Comparison of ENCODE assay signal across 31 mouse cellular contexts in genomic region chr11:118371876-118372275, GRCm38 (mm10). TPM values are rescaled to one million over a fixed set of nuclear protein-coding genes. Genes with fewer than 3 reads are reported as not detected.
DNase-seq lines count a peak whose midpoint lies in the region; ATAC-seq and TF ChIP-seq lines count a peak whose summit lies in the region.
"Had no signal": no experiment of that assay in that cellular context is flagged by ENCODE, and none has a peak within 500 bp of the region (broad histone marks: within the 10 kb centered on the region; RNA-seq: fewer than 3 reads in every experiment).

No protein-coding gene starts in this region.

- intact Hi-C loops in gastrocnemius, adult 2 months (cut with DNase I): loop anchor here (10.0 kb wide), 1 partner anchor 287 kb away; no protein-coding TSS in a partner anchor

- H3K36me3 ChIP-seq in limb, embryonic 12.5 days: no peaks in the 10 kb centered on the region
- H3K36me3 ChIP-seq in limb, embryonic 10.5 days: no peaks in the 10 kb centered on the region
- H3K36me3 ChIP-seq: embryonic facial prominence, embryonic 13.5 days; hindbrain, embryonic 13.5 days; liver, embryonic 15.5 days; midbrain, embryonic 13.5 days; neural tube, embryonic 13.5 days had no signal

- TF ChIP-seq CTCF in gastrocnemius, adult 2 months (IDR thresholded peaks at IDR 0.05): no peak

- no peaks in the 10 kb centered on the region for H3K9me3 ChIP-seq in limb, embryonic 12.5 days
- no peaks in the 10 kb centered on the region for H3K9me3 ChIP-seq in limb, embryonic 10.5 days (replicated peaks)
- H3K9me3 ChIP-seq: embryonic facial prominence, embryonic 13.5 days; hindbrain, embryonic 13.5 days; liver, embryonic 15.5 days; midbrain, embryonic 13.5 days; neural tube, embryonic 13.5 days had no signal

- no peaks in the 10 kb centered on the region for H3K27me3 ChIP-seq in limb, embryonic 12.5 days
- H3K27me3 ChIP-seq in limb, embryonic 10.5 days (ENCODE audit: low read depth, poor library complexity, severe bottlenecking): no peaks in the 10 kb centered on the region
- H3K27me3 ChIP-seq: embryonic facial prominence, embryonic 13.5 days; hindbrain, embryonic 13.5 days; liver, embryonic 15.5 days; midbrain, embryonic 13.5 days; neural tube, embryonic 13.5 days had no signal

- ATAC-seq in limb, embryonic 12.5 days (ENCODE audit: insufficient number of reproducible peaks, insufficient read depth, low FRiP score, low TSS enrichment, low read depth): no peak
- ATAC-seq in inflammation-experienced regulatory T-cells, adult 6 months: no peak
- ATAC-seq: forebrain, postnatal 0 days; intestine, postnatal 0 days; midbrain, embryonic 13.5 days had no signal

- peaks cover 21% of the 10 kb centered on the region for H3K4me1 ChIP-seq in limb, embryonic 12.5 days (replicated peaks)
- H3K4me1 ChIP-seq in limb, embryonic 10.5 days: peaks cover 44% of the 10 kb centered on the region
- H3K4me1 ChIP-seq: liver, embryonic 15.5 days had no signal

- 77% methylated on average over 7 of the region's 7 CpGs for WGBS in limb, embryonic 12.5 days
- WGBS in limb, embryonic 10.5 days: 93% methylated on average over 7 of the region's 7 CpGs

- no peak overlapping the region for H3K4me3 ChIP-seq in gastrocnemius, adult 2 months
- no peak overlapping the region for H3K4me3 ChIP-seq in limb, embryonic 12.5 days (replicated peaks)
- H3K4me3 ChIP-seq in limb, embryonic 10.5 days: no peak overlapping the region
- H3K4me3 ChIP-seq: embryonic facial prominence, embryonic 13.5 days; erythroblast, embryonic 14.5 days; hindbrain, embryonic 13.5 days; left cerebral cortex, adult 2 months; liver, embryonic 15.5 days; midbrain, embryonic 13.5 days; neural tube, embryonic 13.5 days had no signal

- DNase-seq in gastrocnemius, adult 2 months: peak; percentile 24
- DNase-seq in gastrocnemius, postnatal 4 days (ENCODE audit: low spot score in 2 of 2): no peak
- no peak for DNase-seq in limb, embryonic 10.5 days (ENCODE audit: low spot score)
- DNase-seq in urinary bladder, adult 2 months (ENCODE audit: low spot score): peak; percentile 16
- DNase-seq in urinary bladder, postnatal 10 days (ENCODE audit: low spot score): no peak
- DNase-seq in adrenal gland, postnatal 36 days: no peak
- DNase-seq: adrenal gland, adult 8-10 months; cerebellum, adult 8-10 months; cerebellum, postnatal 25 days; forebrain, postnatal 0 days; heart, postnatal 36 days; kidney, adult 9 months; lung, embryonic 14.5 days; lung, postnatal 36 days; right cerebral cortex, postnatal 4 days; thymus, postnatal 14 days had no signal

- no peak overlapping the region for H3K4me2 ChIP-seq in limb, embryonic 12.5 days
- H3K4me2 ChIP-seq: embryonic facial prominence, embryonic 13.5 days; heart, embryonic 11.5 days; hindbrain, embryonic 13.5 days; liver, embryonic 15.5 days; lung, embryonic 14.5 days; midbrain, embryonic 13.5 days; neural tube, embryonic 13.5 days had no signal

- no peak overlapping the region for H3K27ac ChIP-seq in gastrocnemius, adult 2 months
- H3K27ac ChIP-seq in limb, embryonic 12.5 days: 0 out of 2 replicates have a peak overlapping the region, but pooled peaks have one; percentile 31
- H3K27ac ChIP-seq in limb, embryonic 10.5 days: no peak overlapping the region
- H3K27ac ChIP-seq: hindbrain, embryonic 13.5 days; left cerebral cortex, adult 2 months; liver, embryonic 15.5 days; midbrain, embryonic 13.5 days; neural tube, embryonic 13.5 days had no signal

- no peak overlapping the region for H3K9ac ChIP-seq in limb, embryonic 12.5 days (replicated peaks)
- H3K9ac ChIP-seq: embryonic facial prominence, embryonic 13.5 days; forebrain, postnatal 0 days; hindbrain, embryonic 13.5 days; liver, embryonic 15.5 days; lung, embryonic 14.5 days; midbrain, embryonic 13.5 days; neural tube, embryonic 13.5 days had no signal

RNA-seq across cellular contexts. Expression of gene Timp2, which starts 16.3 kb away (rescaled TPM):
- total RNA-seq in gastrocnemius, adult 2 months (2021): 100 to 1,000 TPM in 1 of 2 experiments, 10 to 100 TPM in 1; 70.1 to 115 TPM
- total RNA-seq in gastrocnemius, postnatal 4 days (2021): 100 to 1,000 TPM; 211 to 244 TPM
- 77.6 and 91.3 TPM in 2 replicates for polyA plus RNA-seq in limb, embryonic 12.5 days (2016; fragmentation: Nextera tagmentation; extraction: Ambion mirVana)
- 35.4 and 49.6 TPM in 2 replicates for polyA plus RNA-seq in limb, embryonic 10.5 days (2016; fragmentation: Nextera tagmentation; extraction: Ambion mirVana)
- polyA plus RNA-seq in urinary bladder, adult 2 months (2012; rRNA removed): 600 and 646 TPM in 2 replicates
- polyA plus RNA-seq in inflammation-experienced regulatory T-cells, adult 6 months (2017; shearing (Covaris generic)): 10 to 100 TPM in 2 of 3 experiments, 1 to 10 TPM in 1; 6.1 to 17.3 (median 16.4) TPM
- total RNA-seq in adrenal gland, postnatal 36 days (2021): 100 to 1,000 TPM in 1 of 2 experiments, 10 to 100 TPM in 1; 84.0 to 156 TPM

RNA-seq across cellular contexts. Expression of gene Cep295nl, which starts 29.6 kb away (rescaled TPM):
- total RNA-seq in gastrocnemius, adult 2 months (2021): 1 to 10 TPM; 1.0 to 1.1 TPM
- total RNA-seq in gastrocnemius, postnatal 4 days (2021): 1 to 10 TPM; 3.2 to 4.3 TPM
- 0.59 and 0.60 TPM in 2 replicates for polyA plus RNA-seq in limb, embryonic 12.5 days (2016; fragmentation: Nextera tagmentation; extraction: Ambion mirVana)
- polyA plus RNA-seq in limb, embryonic 10.5 days (2016; fragmentation: Nextera tagmentation; extraction: Ambion mirVana): 0.61 and 1.1 TPM in 2 replicates
- 1.3 and 2.3 TPM in 2 replicates for polyA plus RNA-seq in urinary bladder, adult 2 months (2012; rRNA removed)
- under 1 TPM in 2 of 3 experiments, not detected in 1; 0.28 to 0.29 TPM for polyA plus RNA-seq in inflammation-experienced regulatory T-cells, adult 6 months (2017; shearing (Covaris generic))
- total RNA-seq in adrenal gland, postnatal 36 days (2021): 1 to 10 TPM in 1 of 2 experiments, under 1 TPM in 1; 0.46 to 1.1 TPM
- total RNA-seq: CH12.LX; liver, adult 2 months had no signal
- polyA plus RNA-seq: erythroblast, embryonic 14.5 days; liver, adult 2 months; liver, embryonic 15.5 days; spleen, adult 2 months had no signal

RNA-seq across cellular contexts. Expression of gene Lgals3bp, which starts 30.0 kb away (rescaled TPM):
- total RNA-seq in gastrocnemius, adult 2 months (2021): 10 to 100 TPM; 12.0 to 17.0 TPM
- 10 to 100 TPM; 16.3 to 19.6 TPM for total RNA-seq in gastrocnemius, postnatal 4 days (2021)
- 4.1 and 4.3 TPM in 2 replicates for polyA plus RNA-seq in limb, embryonic 12.5 days (2016; fragmentation: Nextera tagmentation; extraction: Ambion mirVana)
- polyA plus RNA-seq in limb, embryonic 10.5 days (2016; fragmentation: Nextera tagmentation; extraction: Ambion mirVana): 2.7 and 3.4 TPM in 2 replicates
- polyA plus RNA-seq in urinary bladder, adult 2 months (2012; rRNA removed): 154 and 187 TPM in 2 replicates
- 100 to 1,000 TPM in 2 of 3 experiments, 10 to 100 TPM in 1; 86.5 to 166 (median 133) TPM for polyA plus RNA-seq in inflammation-experienced regulatory T-cells, adult 6 months (2017; shearing (Covaris generic))
- 100 to 1,000 TPM; 122 to 138 TPM for total RNA-seq in adrenal gland, postnatal 36 days (2021)

RNA-seq across cellular contexts. Expression of gene Cant1, which starts 47.0 kb away (rescaled TPM):
- 10 to 100 TPM; 10.7 to 11.6 TPM for total RNA-seq in gastrocnemius, adult 2 months (2021)
- 10 to 100 TPM; 20.1 to 20.7 TPM for total RNA-seq in gastrocnemius, postnatal 4 days (2021)
- 30.5 and 32.0 TPM in 2 replicates for polyA plus RNA-seq in limb, embryonic 12.5 days (2016; fragmentation: Nextera tagmentation; extraction: Ambion mirVana)
- polyA plus RNA-seq in limb, embryonic 10.5 days (2016; fragmentation: Nextera tagmentation; extraction: Ambion mirVana): 24.1 and 25.9 TPM in 2 replicates
- polyA plus RNA-seq in urinary bladder, adult 2 months (2012; rRNA removed): 38.2 and 41.2 TPM in 2 replicates
- 10 to 100 TPM; 23.6 to 35.7 (median 25.1) TPM for polyA plus RNA-seq in inflammation-experienced regulatory T-cells, adult 6 months (2017; shearing (Covaris generic))
- 10 to 100 TPM; 34.9 to 38.0 TPM for total RNA-seq in adrenal gland, postnatal 36 days (2021)

RNA-seq across cellular contexts. Expression of gene C1qtnf1, which starts 56.1 kb away (rescaled TPM):
- 10 to 100 TPM in 1 of 2 experiments, 1 to 10 TPM in 1; 7.9 to 12.6 TPM for total RNA-seq in gastrocnemius, adult 2 months (2021)
- total RNA-seq in gastrocnemius, postnatal 4 days (2021): 10 to 100 TPM; 33.2 to 37.6 TPM
- polyA plus RNA-seq in limb, embryonic 12.5 days (2016; fragmentation: Nextera tagmentation; extraction: Ambion mirVana): 3.4 and 4.8 TPM in 2 replicates
- polyA plus RNA-seq in limb, embryonic 10.5 days (2016; fragmentation: Nextera tagmentation; extraction: Ambion mirVana): 1.9 and 3.1 TPM in 2 replicates
- polyA plus RNA-seq in urinary bladder, adult 2 months (2012; rRNA removed): 31.7 and 38.1 TPM in 2 replicates
- polyA plus RNA-seq in inflammation-experienced regulatory T-cells, adult 6 months (2017; shearing (Covaris generic)): not detected
- 10 to 100 TPM; 21.6 to 22.7 TPM for total RNA-seq in adrenal gland, postnatal 36 days (2021)
- total RNA-seq: megakaryocyte, adult 5-6 weeks had no signal
- polyA plus RNA-seq: erythroblast, embryonic 14.5 days had no signal

Comparison
In these comparisons a context has a peak if more than half of its experiments do, and no peak if none do; other contexts are left out.
1. DNase-seq: peak in gastrocnemius, adult 2 months (single experiment) and urinary bladder, adult 2 months (single experiment); none in gastrocnemius, postnatal 4 days (0 of 2), limb, embryonic 10.5 days (single experiment), urinary bladder, postnatal 10 days (single experiment) and adrenal gland, postnatal 36 days (0 of 2).
2. RNA of gene Lgals3bp, which starts 30.0 kb away (polyA plus RNA-seq): 154 to 187 TPM in urinary bladder, adult 2 months and 86.5 to 166 TPM in inflammation-experienced regulatory T-cells, adult 6 months; 4.1 to 4.3 TPM in limb, embryonic 12.5 days and 2.7 to 3.4 TPM in limb, embryonic 10.5 days; every median in the first group is over 10 times any median in the second.